Mouse (Mus musculus) intestine, embryonic 14.5 days (tissue): ENCODE measurements around the gene Cdkl4. TPM values are rescaled to one million over a fixed set of nuclear protein-coding genes. Genes with fewer than 3 reads are reported as not detected.

Source experiments
- ATAC-seq: fragments of 200-750 bp; cut with Nextera tagmentation; replicated peaks from 2 replicates; pipeline ENCODE4 v1.8.0; 2017; ENCODE audit warnings: low read depth, moderate number of reproducible peaks, moderate TSS enrichment, moderate library complexity; ENCODE audit not compliant: low FRiP score, low TSS enrichment
- DNase-seq: peaks from one replicate; pipeline ENCODE4 v3.0.0-alpha.2; 2018; ENCODE audit warnings: low spot score
- H3K27ac ChIP-seq: fragments of 300-500 bp; sonication (generic); 2 replicates; pipeline ENCODE4 v1.5.1; 2014; ENCODE audit warnings: low read depth, mild to moderate bottlenecking, control low read depth
- H3K27me3 ChIP-seq: fragments of 300-500 bp; sonication (generic); replicated peaks from 2 replicates; pipeline ENCODE4 v1.6.1; 2014; ENCODE audit warnings: low read length, control low read depth; ENCODE audit not compliant: control insufficient read depth, insufficient read depth
- H3K36me3 ChIP-seq: fragments of 300-500 bp; sonication (generic); 2 replicates; pipeline ENCODE4 v1.6.1; 2014; ENCODE audit warnings: low read length, control low read depth; ENCODE audit not compliant: control insufficient read depth, insufficient read depth
- H3K4me1 ChIP-seq: fragments of 300-500 bp; sonication (generic); replicated peaks from 2 replicates; pipeline ENCODE4 v1.6.1; 2014; ENCODE audit warnings: low read length, control low read depth, mixed read lengths; ENCODE audit not compliant: control insufficient read depth, insufficient read depth
- H3K4me2 ChIP-seq: fragments of 300-500 bp; sonication (generic); 2 replicates; pipeline ENCODE4 v1.6.1; 2014; ENCODE audit warnings: low read length
- H3K4me3 ChIP-seq: fragments of 300-500 bp; sonication (generic); 2 replicates; pipeline ENCODE4 v1.5.1; 2014; ENCODE audit warnings: low read depth, low read length, control low read depth, mixed read lengths
- H3K9ac ChIP-seq: fragments of 300-500 bp; sonication (generic); 2 replicates; pipeline ENCODE4 v1.6.1; 2014; ENCODE audit warnings: mild to moderate bottlenecking, low read length
- H3K9me3 ChIP-seq: fragments of 300-500 bp; sonication (generic); 2 replicates; pipeline ENCODE4 v1.6.1; 2016; ENCODE audit warnings: low read length, control low read depth; ENCODE audit not compliant: control insufficient read depth
- WGBS: fragments of 180-500 bp; shearing (Covaris S2); extraction: QIAGEN DNeasy Blood & Tissue Kit; methylation state at CpG from one replicate; pipeline ENCODE4 v1.1.7; 2014; 5-methylcytosine and 5-hydroxymethylcytosine counted together
- polyA plus RNA-seq: library from polyadenylated mRNA; unstranded; fragments of >200 nt; fragmentation: Nextera tagmentation; extraction: Ambion mirVana; gene quantifications from 2 replicates; pipeline ENCODE4 v1.2.1, GENCODE M21; 2014

Cdkl4 gene
- polyA plus RNA-seq, 1 experiment from 2014 or later, result 0.51 TPM

- WGBS, result 77% methylated on average over 9 of the region's 9 CpGs
- ATAC-seq (no peak), DNase-seq (no peak)
- H3K9me3 ChIP-seq, result no peaks in the 10 kb centered on the region
- H3K9ac ChIP-seq, result no peak overlapping the region
- H3K27me3 ChIP-seq, result no peaks in the 10 kb centered on the region
- H3K4me2 ChIP-seq, result no peak overlapping the region
- no peak overlapping the region for H3K27ac ChIP-seq
- H3K4me1 ChIP-seq, result no peaks in the 10 kb centered on the region
- H3K4me3 ChIP-seq, result no peak overlapping the region
- no peaks in the 10 kb centered on the region for H3K36me3 ChIP-seq
Observed at GRCm38 (mm10) chr17:80517244-80517643, 60.4 kb downstream of the Cdkl4 start.

DNA sequence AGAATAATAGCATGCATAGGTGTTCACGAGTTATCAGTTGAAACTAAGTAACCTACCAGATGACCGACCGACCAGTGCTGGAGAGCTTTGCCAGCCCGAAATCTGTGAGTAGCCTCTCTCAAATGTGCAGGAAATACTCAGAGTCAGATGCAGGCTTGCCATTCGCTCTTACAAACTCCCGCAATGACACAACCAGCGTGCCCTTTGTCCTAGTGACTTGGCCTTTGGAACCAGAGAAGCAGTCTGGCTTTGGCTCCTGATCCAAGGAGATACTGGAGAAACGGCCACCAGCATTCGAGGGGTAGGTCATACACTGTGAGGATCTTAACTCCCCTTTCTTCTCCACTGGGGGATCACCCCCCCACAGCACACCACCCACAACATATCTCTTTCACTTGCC is 61.7 kb downstream of the Cdkl4 start:
- 91% methylated on average over 9 of the region's 9 CpGs for WGBS
- no peak for DNase-seq

GRCm38 (mm10) chr17:80515513-80515912 is 62.1 kb downstream of the Cdkl4 start:
- Histone ChIP-seq H3K36me3 (no peaks in the 10 kb centered on the region), H3K9me3 (no peaks in the 10 kb centered on the region), H3K27me3 (no peaks in the 10 kb centered on the region), H3K4me3 (no peak overlapping the region), H3K4me1 (no peaks in the 10 kb centered on the region), H3K9ac (no peak overlapping the region), H3K27ac (no peak overlapping the region), H3K4me2 (no peak overlapping the region)
- DNase-seq (no peak), ATAC-seq (no peak)
- WGBS, result 89% methylated on average over 7 of the region's 7 CpGs

More for the DNA sequence above, 61.7 kb downstream of the Cdkl4 start:
- Histone ChIP-seq H3K4me1 (no peaks in the 10 kb centered on the region), H3K9ac (no peak overlapping the region), H3K27ac (no peak overlapping the region), H3K9me3 (no peaks in the 10 kb centered on the region), H3K36me3 (no peaks in the 10 kb centered on the region), H3K27me3 (no peaks in the 10 kb centered on the region), H3K4me2 (no peak overlapping the region), H3K4me3 (no peak overlapping the region)
- ATAC-seq, result no peak

DNA sequence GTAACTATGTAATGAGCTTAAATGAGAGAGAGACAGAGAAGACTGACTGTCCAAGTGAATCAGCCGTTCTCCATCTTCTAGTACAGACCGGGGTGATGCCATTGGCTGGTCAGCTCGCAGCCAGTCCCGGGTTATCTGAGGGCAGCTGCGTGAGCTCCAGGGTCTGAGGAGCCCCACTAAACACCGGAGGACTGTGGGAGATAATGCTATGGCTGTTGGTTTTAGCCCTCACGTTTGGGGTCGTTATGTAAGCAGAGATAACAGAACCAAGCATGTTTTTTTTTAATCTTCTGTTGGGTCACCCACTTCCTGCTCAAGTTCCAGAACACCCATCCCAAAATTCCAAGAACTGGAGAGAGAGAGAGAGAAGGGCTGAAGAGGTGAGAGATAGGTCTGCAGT is 63.8 kb downstream of the Cdkl4 start:
- H3K9ac ChIP-seq, result no peak overlapping the region
- ATAC-seq, result no peak
- no peak overlapping the region for H3K27ac ChIP-seq
- H3K4me1 ChIP-seq, result no peaks in the 10 kb centered on the region
- no peaks in the 10 kb centered on the region for H3K27me3 ChIP-seq
- DNase-seq, result no peak
- no peak overlapping the region for H3K4me2 ChIP-seq
- no peak overlapping the region for H3K4me3 ChIP-seq
- 49% methylated on average over 8 of the region's 8 CpGs for WGBS
- H3K36me3 ChIP-seq, result no peaks in the 10 kb centered on the region
- H3K9me3 ChIP-seq, result no peaks in the 10 kb centered on the region

GRCm38 (mm10) chr17:80510459-80510855 is 67.2 kb downstream of the Cdkl4 start:
- H3K9me3 ChIP-seq, result no peaks in the 10 kb centered on the region
- no peak overlapping the region for H3K4me2 ChIP-seq
- H3K4me3 ChIP-seq, result no peak overlapping the region
- H3K27me3 ChIP-seq, result no peaks in the 10 kb centered on the region
- H3K27ac ChIP-seq, result no peak overlapping the region
- DNase-seq, result no peak
- no peak for ATAC-seq
- 61% methylated on average over 3 of the region's 3 CpGs for WGBS
- H3K9ac ChIP-seq, result no peak overlapping the region
- no peaks in the 10 kb centered on the region for H3K36me3 ChIP-seq
- H3K4me1 ChIP-seq, result no peaks in the 10 kb centered on the region

DNA sequence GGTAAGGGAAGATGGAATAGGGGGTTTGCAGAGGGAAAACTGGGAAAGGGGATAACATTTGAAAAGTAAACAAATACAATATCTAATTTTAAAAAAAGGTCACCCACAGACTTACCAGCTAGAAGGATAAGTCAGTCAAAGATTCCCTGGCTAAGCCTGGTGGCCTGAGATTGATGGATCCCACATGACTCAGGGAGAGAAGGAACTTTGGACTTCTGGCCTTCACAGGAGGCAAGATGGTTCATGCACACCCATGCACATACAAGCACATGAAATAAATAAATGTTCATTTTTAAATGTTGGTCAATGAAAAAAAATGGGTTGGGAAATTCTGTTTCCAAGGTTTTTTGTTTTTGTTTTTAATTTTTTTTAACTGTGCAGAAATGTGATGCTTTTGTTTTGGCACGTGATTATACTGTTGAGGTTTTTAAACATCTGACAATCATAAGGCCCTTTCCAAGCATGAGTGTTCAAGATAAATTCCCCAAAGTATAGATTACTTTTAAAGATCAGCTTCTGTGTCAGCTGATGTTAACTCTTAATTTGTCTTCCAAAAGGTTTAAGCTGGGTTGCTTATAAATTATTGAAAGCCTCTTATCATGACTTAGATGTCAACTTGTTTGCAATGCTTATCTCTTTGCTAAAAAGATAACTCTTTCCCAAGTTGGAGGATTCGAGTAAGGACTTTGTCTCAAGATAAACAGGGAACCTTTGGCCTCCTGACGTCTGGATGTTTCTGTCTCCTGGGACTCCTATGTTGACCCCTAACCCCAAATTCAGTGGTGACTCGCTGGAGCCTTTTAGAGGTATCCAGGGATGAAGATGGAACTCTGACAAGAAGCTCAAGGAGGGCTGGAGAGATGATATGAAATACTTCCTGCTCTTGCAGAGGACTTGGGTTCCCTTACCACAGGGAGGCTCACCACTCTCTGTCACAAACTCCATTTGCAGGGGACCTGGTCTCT is 67.8 kb downstream of the Cdkl4 start:
- H3K9ac ChIP-seq, result no peak overlapping the region
- no peaks in the 10 kb centered on the region for H3K4me1 ChIP-seq
- no peaks in the 10 kb centered on the region for H3K36me3 ChIP-seq
- 17% methylated on average over 4 of the region's 4 CpGs for WGBS
- no peak overlapping the region for H3K4me2 ChIP-seq
- H3K27ac ChIP-seq, result no peak overlapping the region
- H3K27me3 ChIP-seq, result no peaks in the 10 kb centered on the region
- H3K9me3 ChIP-seq, result no peaks in the 10 kb centered on the region
- no peak overlapping the region for H3K4me3 ChIP-seq
- ATAC-seq (no peak), DNase-seq (no peak)

DNA sequence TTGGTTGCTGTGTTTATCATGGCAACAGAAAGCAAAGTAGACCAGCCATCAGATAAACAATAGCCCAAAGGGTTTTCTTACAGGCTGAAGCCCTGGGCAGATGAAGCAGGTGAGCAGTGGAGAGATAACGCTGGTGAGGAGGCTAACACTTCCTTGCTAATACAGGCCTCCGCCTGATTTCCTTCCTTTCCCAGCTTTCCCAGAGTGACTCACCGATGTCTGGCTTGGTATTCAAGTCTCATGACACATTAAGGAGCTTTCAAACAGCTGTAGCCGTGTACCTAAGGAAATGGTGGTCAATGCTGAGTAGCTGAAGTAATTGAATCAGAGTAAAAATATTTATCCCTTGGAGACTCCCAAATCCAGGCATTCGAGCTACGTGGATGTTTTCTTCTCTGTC is 71.8 kb downstream of the Cdkl4 start:
- 80% methylated on average over 6 of the region's 6 CpGs for WGBS
- H3K9ac ChIP-seq, result no peak overlapping the region
- H3K4me2 ChIP-seq, result no peak overlapping the region
- ATAC-seq, result no peak
- no peaks in the 10 kb centered on the region for H3K27me3 ChIP-seq
- DNase-seq, result no peak
- no peaks in the 10 kb centered on the region for H3K36me3 ChIP-seq
- H3K4me1 ChIP-seq, result no peaks in the 10 kb centered on the region
- H3K27ac ChIP-seq, result no peak overlapping the region
- H3K9me3 ChIP-seq, result no peaks in the 10 kb centered on the region
- H3K4me3 ChIP-seq, result no peak overlapping the region

- no peak overlapping the region for H3K9ac ChIP-seq
- WGBS, result 88% methylated on average over 4 of the region's 4 CpGs
- no peak overlapping the region for H3K4me2 ChIP-seq
- H3K4me1 ChIP-seq, result no peaks in the 10 kb centered on the region
- no peaks in the 10 kb centered on the region for H3K36me3 ChIP-seq
- no peaks in the 10 kb centered on the region for H3K9me3 ChIP-seq
- H3K27ac ChIP-seq, result no peak overlapping the region
- ATAC-seq (no peak), DNase-seq (no peak)
- H3K27me3 ChIP-seq, result no peaks in the 10 kb centered on the region
- no peak overlapping the region for H3K4me3 ChIP-seq
Observed at GRCm38 (mm10) chr17:80505342-80505741, 72.3 kb downstream of the Cdkl4 start.

GRCm38 (mm10) chr17:80501805-80502172 is 75.8 kb downstream of the Cdkl4 start:
- Histone ChIP-seq H3K4me2 (no peak overlapping the region), H3K4me3 (no peak overlapping the region), H3K4me1 (no peaks in the 10 kb centered on the region), H3K9me3 (no peaks in the 10 kb centered on the region), H3K27ac (no peak overlapping the region), H3K36me3 (no peaks in the 10 kb centered on the region), H3K27me3 (no peaks in the 10 kb centered on the region), H3K9ac (no peak overlapping the region)
- ATAC-seq, result no peak
- 68% methylated on average over 2 of the region's 2 CpGs for WGBS
- no peak for DNase-seq
